Mouse (Mus musculus) embryo, embryonic 9.5 days (tissue): ENCODE results near the gene Mrgprb2.

Source experiments
- DNase-seq: peaks from one replicate; pipeline ENCODE4 v3.0.0-alpha.2; 2017; ENCODE audit errors: extremely low spot score

Mrgprb2 gene

DNA sequence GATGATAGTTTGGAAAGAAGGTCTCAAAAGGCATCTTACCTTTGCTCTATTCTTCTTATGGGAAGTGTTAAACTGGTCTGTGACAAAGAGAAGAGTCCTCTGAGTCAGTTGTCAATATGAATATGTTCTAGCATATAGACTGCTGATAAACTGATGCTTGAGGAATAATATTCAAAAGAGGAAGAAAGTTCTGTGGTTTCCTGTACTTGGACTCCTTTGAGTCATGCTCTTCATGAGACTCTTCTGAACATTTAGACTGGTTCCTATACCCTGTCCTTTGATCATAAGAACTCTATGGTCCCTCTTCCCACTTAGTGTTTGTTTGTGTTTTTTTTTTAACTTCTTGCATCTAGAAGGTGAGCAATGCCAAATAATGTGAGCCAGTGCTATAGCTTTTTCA, at the start of gene Mrgprb2:
Gene Mrgprb2 (minus strand): TSS at position 101 of the 400 bp plus-strand sequence.
- DNase-seq = no peak
